Comparison of ENCODE assay signal across 8 mouse cellular contexts in genomic region chr10:77509403-77510187, GRCm38 (mm10). TPM values are rescaled to one million over a fixed set of nuclear protein-coding genes. Genes with fewer than 3 reads are reported as not detected.
DNase-seq lines count a peak whose midpoint lies in the region; ATAC-seq and TF ChIP-seq lines count a peak whose summit lies in the region.

No protein-coding gene starts in this region.

- H3K4me2 ChIP-seq in heart, embryonic 11.5 days: no peak overlapping the region
- no peak overlapping the region for H3K4me2 ChIP-seq in kidney, embryonic 15.5 days
- no peak overlapping the region; the same call in 1 of the 2 replicates for H3K4me2 ChIP-seq in liver, embryonic 14.5 days (ENCODE audit: low read depth)
- H3K4me2 ChIP-seq in neural tube, embryonic 12.5 days (replicated peaks): no peak overlapping the region

- no peaks in the 10 kb centered on the region for H3K27me3 ChIP-seq in C2C12 (ENCODE audit: control insufficient read depth, insufficient read depth, insufficient read length)
- H3K27me3 ChIP-seq in heart, embryonic 11.5 days (ENCODE audit: control insufficient read depth, insufficient read depth, low read length): no peaks in the 10 kb centered on the region
- H3K27me3 ChIP-seq in kidney, embryonic 15.5 days: no peaks in the 10 kb centered on the region
- no peaks in the 10 kb centered on the region for H3K27me3 ChIP-seq in liver, embryonic 14.5 days (ENCODE audit: control insufficient read depth, insufficient read depth, low read length)
- no peaks in the 10 kb centered on the region for H3K27me3 ChIP-seq in neural tube, embryonic 12.5 days (replicated peaks)
- no peaks in the 10 kb centered on the region for H3K27me3 ChIP-seq in testis, adult 2 months (ENCODE audit: control insufficient read depth, insufficient read depth, low read length)

- WGBS in heart, embryonic 11.5 days (ENCODE audit: insufficient replicate concordance): 54% methylated on average over 12 of the region's 12 CpGs
- 34% methylated on average over 12 of the region's 12 CpGs for WGBS in kidney, embryonic 15.5 days
- WGBS in liver, embryonic 14.5 days (ENCODE audit: insufficient replicate concordance): 51% methylated on average over 12 of the region's 12 CpGs
- WGBS in neural tube, embryonic 12.5 days: 56% methylated on average over 12 of the region's 12 CpGs

- peaks cover 34% of the 10 kb centered on the region for H3K79me3 ChIP-seq in C2C12 (ENCODE audit: low read depth)

- no peak for TF ChIP-seq POLR2A in bone marrow macrophage, adult 2 months (IDR thresholded peaks at IDR 0.05; ENCODE audit: borderline replicate concordance, low read depth, low read length)
- no peak for TF ChIP-seq POLR2A in embryonic fibroblast, embryonic 13.5 days (IDR thresholded peaks at IDR 0.05; ENCODE audit: low read depth, low read length)
- TF ChIP-seq POLR2A in testis, adult 2 months (IDR thresholded peaks at IDR 0.05; ENCODE audit: control insufficient read depth, low read depth, low read length): no peak

- no peak overlapping the region for H3ac ChIP-seq in C2C12 (ENCODE audit: control insufficient read depth, insufficient read length, low read depth)

- TF ChIP-seq EP300 in liver, embryonic 14.5 days (IDR thresholded peaks at IDR 0.05; ENCODE audit: low read depth): no peak

- H3K36me3 ChIP-seq in C2C12 (ENCODE audit: control insufficient read depth, insufficient read depth): peaks cover 92% of the 10 kb centered on the region
- peaks cover 15% of the 10 kb centered on the region for H3K36me3 ChIP-seq in heart, embryonic 11.5 days (ENCODE audit: control insufficient read depth, insufficient read depth, low read length)
- peaks cover 82% of the 10 kb centered on the region for H3K36me3 ChIP-seq in kidney, embryonic 15.5 days
- H3K36me3 ChIP-seq in liver, embryonic 14.5 days (replicated peaks; ENCODE audit: control insufficient read depth, insufficient read depth, low read depth): peaks cover 15% of the 10 kb centered on the region
- H3K36me3 ChIP-seq in neural tube, embryonic 12.5 days: peaks cover 74% of the 10 kb centered on the region
- no peaks in the 10 kb centered on the region; the same call in 1 of the 2 replicates for H3K36me3 ChIP-seq in testis, adult 2 months (ENCODE audit: control insufficient read depth, insufficient read depth, low read length)

- peak; percentile 86 for TF ChIP-seq CTCF in C2C12 (IDR thresholded peaks at IDR 0.05; ENCODE audit: control insufficient read depth, insufficient read depth, insufficient read length)
- peak; percentile 89 for TF ChIP-seq CTCF in bone marrow macrophage, adult 2 months (IDR thresholded peaks at IDR 0.05; ENCODE audit: low read depth, low read length)
- TF ChIP-seq CTCF in embryonic fibroblast, embryonic 13.5 days (IDR thresholded peaks at IDR 0.05; ENCODE audit: borderline replicate concordance, insufficient read depth, low read length): peak; percentile 94
- TF ChIP-seq CTCF in liver, embryonic 14.5 days (IDR thresholded peaks at IDR 0.05; ENCODE audit: low read depth): peak; percentile 95
- TF ChIP-seq CTCF in testis, adult 2 months (IDR thresholded peaks at IDR 0.05; ENCODE audit: control insufficient read depth, insufficient read depth, insufficient replicate concordance, low read depth, low read length): peak; percentile 69

- H3K79me2 ChIP-seq in C2C12 (ENCODE audit: control insufficient read depth, insufficient read depth): peaks cover 50% of the 10 kb centered on the region

- peak; percentile 51; the same call in 1 of the 2 replicates for ATAC-seq in heart, embryonic 11.5 days (replicated peaks; ENCODE audit: insufficient number of reproducible peaks, low FRiP score, low TSS enrichment)
- ATAC-seq in kidney, embryonic 15.5 days (replicated peaks; ENCODE audit: low FRiP score): peak; percentile 77
- ATAC-seq in liver, embryonic 14.5 days (ENCODE audit: insufficient read depth): peak; percentile 72
- ATAC-seq in neural tube, embryonic 12.5 days (ENCODE audit: low FRiP score, low read depth): peak; percentile 79

- no peak overlapping the region for H3K27ac ChIP-seq in bone marrow macrophage, adult 2 months (ENCODE audit: insufficient read depth, low read depth, low read length)
- no peak overlapping the region for H3K27ac ChIP-seq in embryonic fibroblast, embryonic 13.5 days (ENCODE audit: insufficient read depth, low read length)
- no peak overlapping the region for H3K27ac ChIP-seq in heart, embryonic 11.5 days (ENCODE audit: low read depth, low read length)
- H3K27ac ChIP-seq in kidney, embryonic 15.5 days: peak overlapping the region; percentile 54
- no peak overlapping the region for H3K27ac ChIP-seq in liver, embryonic 14.5 days
- H3K27ac ChIP-seq in neural tube, embryonic 12.5 days: no peak overlapping the region
- no peak overlapping the region for H3K27ac ChIP-seq in testis, adult 2 months (ENCODE audit: control insufficient read depth, insufficient read depth, low read depth, low read length)

- H3K4me3 ChIP-seq in C2C12 (ENCODE audit: insufficient read depth, poor library complexity, severe bottlenecking): no peak overlapping the region
- H3K4me3 ChIP-seq in bone marrow macrophage, adult 2 months (ENCODE audit: insufficient read depth, low read length): no peak overlapping the region
- no peak overlapping the region for H3K4me3 ChIP-seq in embryonic fibroblast, embryonic 13.5 days (ENCODE audit: insufficient read depth, low read length)
- H3K4me3 ChIP-seq in heart, embryonic 11.5 days (ENCODE audit: low read depth, low read length): no peak overlapping the region
- no peak overlapping the region for H3K4me3 ChIP-seq in kidney, embryonic 15.5 days (replicated peaks)
- H3K4me3 ChIP-seq in liver, embryonic 14.5 days (ENCODE audit: insufficient read depth in 1 of 2, low read depth in 2 of 2, low read length in 2 of 2): no peak overlapping the region
- no peak overlapping the region for H3K4me3 ChIP-seq in neural tube, embryonic 12.5 days
- no peak overlapping the region for H3K4me3 ChIP-seq in testis, adult 2 months (ENCODE audit: control insufficient read depth, low read depth, low read length)

- peak; percentile 48 to 51 (median 50) for DNase-seq in liver, embryonic 14.5 days (ENCODE audit: low read depth in 3 of 3, low spot score in 3 of 3)

- no peaks in the 10 kb centered on the region for H3K9me3 ChIP-seq in heart, embryonic 11.5 days (replicated peaks; ENCODE audit: control insufficient read depth, low read length)
- no peaks in the 10 kb centered on the region for H3K9me3 ChIP-seq in kidney, embryonic 15.5 days (replicated peaks)
- no peaks in the 10 kb centered on the region for H3K9me3 ChIP-seq in liver, embryonic 14.5 days (ENCODE audit: control insufficient read depth, low read length)
- no peaks in the 10 kb centered on the region for H3K9me3 ChIP-seq in neural tube, embryonic 12.5 days

- peaks cover 33% of the 10 kb centered on the region for H3K4me1 ChIP-seq in bone marrow macrophage, adult 2 months (ENCODE audit: control insufficient read depth, insufficient read depth, low read length)
- H3K4me1 ChIP-seq in embryonic fibroblast, embryonic 13.5 days (ENCODE audit: control insufficient read depth, insufficient read depth, low read length): peaks cover 8% of the 10 kb centered on the region
- H3K4me1 ChIP-seq in heart, embryonic 11.5 days (ENCODE audit: control insufficient read depth, insufficient read depth, low read length): peaks cover 8% of the 10 kb centered on the region
- H3K4me1 ChIP-seq in kidney, embryonic 15.5 days: peaks cover 31% of the 10 kb centered on the region
- H3K4me1 ChIP-seq in liver, embryonic 14.5 days (replicated peaks; ENCODE audit: control insufficient read depth in 2 of 2, insufficient read depth in 2 of 2, low read length in 1 of 2): peaks cover 5 to 14% of the 10 kb centered on the region in 2 experiments
- peaks cover 5% of the 10 kb centered on the region for H3K4me1 ChIP-seq in neural tube, embryonic 12.5 days
- H3K4me1 ChIP-seq in testis, adult 2 months (ENCODE audit: control insufficient read depth, insufficient read depth, low read length): peaks cover 2% of the 10 kb centered on the region

- H3K9ac ChIP-seq in heart, embryonic 11.5 days (ENCODE audit: low read depth, low read length): no peak overlapping the region; the same call in 1 of the 2 replicates
- no peak overlapping the region for H3K9ac ChIP-seq in kidney, embryonic 15.5 days
- no peak overlapping the region for H3K9ac ChIP-seq in liver, embryonic 14.5 days (replicated peaks)
- no peak overlapping the region; the same call in 1 of the 2 replicates for H3K9ac ChIP-seq in neural tube, embryonic 12.5 days

TF ChIP-seq in C2C12, 6 proteins besides CTCF, POLR2A, EP300 and RAD21 (continues in another document):
- TF ChIP-seq FOSL1 (IDR thresholded peaks at IDR 0.05; ENCODE audit: insufficient read depth, low read length, poor library complexity, severe bottlenecking): no peak
- TF ChIP-seq MYOG (IDR thresholded peaks at IDR 0.05; ENCODE audit: control insufficient read depth, extremely low read depth, insufficient read length): no peak
- TF ChIP-seq USF1 (IDR thresholded peaks at IDR 0.05; ENCODE audit: low read depth): no peak

RNA-seq across cellular contexts. Expression of gene Fam207a, which starts 6.0 kb away (rescaled TPM):
- polyA plus RNA-seq in C2C12 (2012; fragmentation: generic; extraction: Trizol): 45.2 TPM
- polyA plus RNA-seq in bone marrow macrophage, adult 2 months (2012; ENCODE audit: insufficient read depth, insufficient read length, missing spikeins): 18.8 and 22.8 TPM in 2 replicates
- polyA plus RNA-seq in embryonic fibroblast, embryonic 13.5 days (2011; ENCODE audit: insufficient read length, low read depth, missing spikeins): 28.9 and 30.5 TPM in 2 replicates
- 26.2 and 28.1 TPM in 2 replicates for polyA plus RNA-seq in heart, embryonic 11.5 days (2014; fragmentation: Nextera tagmentation; extraction: Ambion mirVana)
- 34.3 and 37.2 TPM in 2 replicates for polyA plus RNA-seq in kidney, embryonic 15.5 days (2015; fragmentation: Nextera tagmentation; extraction: Ambion mirVana)
- 9.6 and 13.9 TPM in 2 replicates for polyA plus RNA-seq in liver, embryonic 14.5 days (2012; rRNA removed)
- polyA plus RNA-seq in liver, embryonic 14.5 days (2014; fragmentation: Nextera tagmentation; extraction: Ambion mirVana): 16.7 and 19.5 TPM in 2 replicates
- polyA plus RNA-seq in neural tube, embryonic 12.5 days (2016; fragmentation: Nextera tagmentation; extraction: Ambion mirVana): 46.4 and 47.4 TPM in 2 replicates
- 10.4 and 10.7 TPM in 2 replicates for polyA plus RNA-seq in testis, adult 2 months (2012; rRNA removed)

RNA-seq across cellular contexts. Expression of gene Itgb2, which starts 20.5 kb away (rescaled TPM):
- 0.47 TPM for polyA plus RNA-seq in C2C12 (2012; fragmentation: generic; extraction: Trizol)
- 386 and 401 TPM in 2 replicates for polyA plus RNA-seq in bone marrow macrophage, adult 2 months (2012; ENCODE audit: insufficient read depth, insufficient read length, missing spikeins)
- polyA plus RNA-seq in embryonic fibroblast, embryonic 13.5 days (2011; ENCODE audit: insufficient read length, low read depth, missing spikeins): 0.57 and 1.4 TPM in 2 replicates
- polyA plus RNA-seq in heart, embryonic 11.5 days (2014; fragmentation: Nextera tagmentation; extraction: Ambion mirVana): 2.3 and 2.4 TPM in 2 replicates
- polyA plus RNA-seq in kidney, embryonic 15.5 days (2015; fragmentation: Nextera tagmentation; extraction: Ambion mirVana): 2.1 and 2.3 TPM in 2 replicates
- 7.1 and 8.7 TPM in 2 replicates for polyA plus RNA-seq in liver, embryonic 14.5 days (2012; rRNA removed)
- 9.2 and 11.1 TPM in 2 replicates for polyA plus RNA-seq in liver, embryonic 14.5 days (2014; fragmentation: Nextera tagmentation; extraction: Ambion mirVana)
- 1.3 and 1.4 TPM in 2 replicates for polyA plus RNA-seq in neural tube, embryonic 12.5 days (2016; fragmentation: Nextera tagmentation; extraction: Ambion mirVana)
- polyA plus RNA-seq in testis, adult 2 months (2012; rRNA removed): 0.77 and 0.81 TPM in 2 replicates

Comparison
In these comparisons a context has a peak if more than half of its experiments do, and no peak if none do; other contexts are left out.
1. RNA of gene Itgb2, which starts 20.5 kb away (polyA plus RNA-seq): 386 to 401 TPM in bone marrow macrophage, adult 2 months; 7.1 to 11.1 TPM in liver, embryonic 14.5 days, 2.3 to 2.4 TPM in heart, embryonic 11.5 days, 2.1 to 2.3 TPM in kidney, embryonic 15.5 days, 1.3 to 1.4 TPM in neural tube, embryonic 12.5 days, 0.57 to 1.4 TPM in embryonic fibroblast, embryonic 13.5 days, 0.77 to 0.81 TPM in testis, adult 2 months and 0.47 TPM in C2C12 (single experiment); every median in the first group is over 10 times any median in the second.
2. Peak in every context shown above with its lines, with median percentiles within 50 percentile points of each other: CTCF ChIP-seq and ATAC-seq.